Mouse (Mus musculus) brain, embryonic 14.5 days (tissue): ENCODE measurements at regions not wholly inside any gene's neighbourhood (a gene's known extent, or its start where the extent isn't known, plus 50 kb on each side); places are given as distances from the start of the nearest gene placed in this dataset.

Experiments
- CTCF ChIP-seq: fragments of 200-500 bp; IDR thresholded peaks from 2 replicates; pipeline ENCODE4 v1.5.1; 2012; ENCODE audit warnings: inconsistent platforms, mild to moderate bottlenecking, moderate library complexity, borderline replicate concordance; ENCODE audit not compliant: insufficient read depth, insufficient read length; ENCODE audit errors: extremely low read depth
- POLR2A ChIP-seq: fragments of 200-500 bp; IDR thresholded peaks from 2 replicates; pipeline ENCODE4 v1.6.1; 2012; ENCODE audit warnings: mild to moderate bottlenecking, inconsistent platforms, borderline replicate concordance; ENCODE audit not compliant: poor library complexity, insufficient read depth, insufficient read length, severe bottlenecking; ENCODE audit errors: extremely low read depth

GRCm38 (mm10) chr17:14497086-14497485, 196.9 kb downstream of the Thbs2 start:
- TF ChIP-seq POLR2A (no peak), CTCF (no peak)
